Mouse (Mus musculus) MEL (cell line): Measurements from ENCODE around the gene Chsy1.

Experiments
- EP300 ChIP-seq, 2 experiments: IDR thresholded peaks; 2 replicates each; pipeline ENCODE4 v1.6.1; 2011; ENCODE audit warnings: improper control_type of control experiment in 2 of 2, low read length in 2 of 2, low read depth in 1 of 2, mild to moderate bottlenecking in 1 of 2
- HCFC1 ChIP-seq: IDR thresholded peaks from 2 replicates; pipeline ENCODE4 v1.6.1; 2012; ENCODE audit warnings: low read depth, mild to moderate bottlenecking, inconsistent platforms, low read length, improper control_type of control experiment, moderate library complexity
- POLR2AphosphoS2 ChIP-seq: IDR thresholded peaks from 2 replicates; pipeline ENCODE4 v1.6.1; 2011; ENCODE audit warnings: low read length, improper control_type of control experiment

DNA sequence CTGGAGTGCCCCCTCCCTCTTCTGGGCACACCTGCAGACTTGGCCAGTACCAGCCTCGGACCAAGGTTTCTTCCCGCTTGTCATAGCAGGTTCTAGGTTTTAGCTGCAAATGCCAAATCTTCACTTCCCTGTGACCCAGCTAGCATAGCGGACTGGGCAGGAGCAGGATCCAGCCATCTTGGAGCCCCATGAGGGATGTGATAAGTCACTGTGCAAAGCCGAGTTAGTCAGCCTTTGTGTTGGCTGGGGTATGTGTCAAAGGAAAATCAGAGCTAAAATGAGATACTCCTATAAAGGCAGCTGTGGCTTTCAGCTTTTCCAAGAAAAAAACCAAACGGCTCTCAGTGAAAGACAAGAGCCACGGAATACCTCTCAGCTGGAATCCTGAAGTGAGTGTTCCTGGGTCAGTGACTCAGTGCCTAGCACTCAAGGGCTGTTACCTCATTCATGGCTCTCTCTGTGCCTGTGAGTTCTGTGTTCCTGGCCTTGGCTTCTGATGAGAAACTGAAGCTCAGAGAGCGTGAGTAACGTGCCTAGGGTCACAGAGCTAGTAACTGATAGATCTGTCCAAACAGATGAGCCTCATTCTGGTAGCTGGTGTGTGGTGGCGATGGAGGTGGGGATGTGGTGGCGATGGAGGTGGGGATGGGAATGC lies 71.5 kb downstream of the Chsy1 start:
- TF ChIP-seq POLR2AphosphoS2: no peak
- TF ChIP-seq HCFC1: no peak
- no peak for TF ChIP-seq EP300 (IDR thresholded peaks at IDR 0.05; ENCODE audit: low read depth in 1 of 2, low read length in 2 of 2)
